Mouse (Mus musculus) lung, embryonic 14.5 days (tissue): ENCODE data around the gene Wbp1. TPM values are rescaled to one million over a fixed set of nuclear protein-coding genes. Genes with fewer than 3 reads are reported as not detected.

ENCODE experiments used
- ATAC-seq: fragments of 200-750 bp; cut with Nextera tagmentation; 2 replicates; pipeline ENCODE4 v1.8.0; 2017; ENCODE audit warnings: mild to moderate bottlenecking, moderate TSS enrichment, moderate library complexity; ENCODE audit not compliant: insufficient read depth
- DNase-seq: peaks from one replicate; pipeline ENCODE4 v3.0.0-alpha.2; 2015
- H3K27ac ChIP-seq: fragments of 300-500 bp; sonication (generic); 2 replicates; pipeline ENCODE4 v1.5.1; 2014; ENCODE audit warnings: low read depth, mild to moderate bottlenecking, moderate library complexity
- H3K27me3 ChIP-seq: fragments of 300-500 bp; sonication (generic); 2 replicates; pipeline ENCODE4 v1.6.1; 2014; ENCODE audit warnings: low read length, control low read depth; ENCODE audit not compliant: insufficient read depth
- H3K36me3 ChIP-seq: fragments of 300-500 bp; sonication (generic); 2 replicates; pipeline ENCODE4 v1.6.1; 2014; ENCODE audit warnings: control low read depth; ENCODE audit not compliant: insufficient read depth
- H3K4me1 ChIP-seq: fragments of 300-500 bp; sonication (generic); 2 replicates; pipeline ENCODE4 v1.6.1; 2014; ENCODE audit warnings: antibody characterized with exemption, control low read depth; ENCODE audit not compliant: insufficient read depth
- H3K4me2 ChIP-seq: fragments of 300-500 bp; sonication (generic); 2 replicates; pipeline ENCODE4 v1.6.1; 2014; ENCODE audit warnings: mild to moderate bottlenecking
- H3K4me3 ChIP-seq: fragments of 300-500 bp; sonication (generic); 2 replicates; pipeline ENCODE4 v1.5.1; 2014; ENCODE audit warnings: low read depth, low read length
- H3K9ac ChIP-seq: fragments of 300-500 bp; sonication (generic); 2 replicates; pipeline ENCODE4 v1.6.1; 2014
- H3K9me3 ChIP-seq: fragments of 300-500 bp; sonication (generic); 2 replicates; pipeline ENCODE4 v1.6.1; 2016; ENCODE audit warnings: low read depth, low read length, control low read depth
- CTCF ChIP-seq: IDR thresholded peaks from 2 replicates; pipeline ENCODE4 v1.5.1; 2016; ENCODE audit warnings: antibody characterized with exemption, low read depth
- WGBS: fragments of 180-500 bp; shearing (Covaris S2); extraction: QIAGEN DNeasy Blood & Tissue Kit; methylation state at CpG from one replicate; pipeline ENCODE4 v1.1.7; 2014; 5-methylcytosine and 5-hydroxymethylcytosine counted together
- polyA plus RNA-seq: library from polyadenylated mRNA; unstranded; fragments of >200 nt; fragmentation: Nextera tagmentation; extraction: Ambion mirVana; gene quantifications from 2 replicates; pipeline ENCODE4 v1.2.1, GENCODE M21; 2014

Gene Wbp1
- polyA plus RNA-seq, 1 experiment from 2014 or later = 91.5 TPM

DNA sequence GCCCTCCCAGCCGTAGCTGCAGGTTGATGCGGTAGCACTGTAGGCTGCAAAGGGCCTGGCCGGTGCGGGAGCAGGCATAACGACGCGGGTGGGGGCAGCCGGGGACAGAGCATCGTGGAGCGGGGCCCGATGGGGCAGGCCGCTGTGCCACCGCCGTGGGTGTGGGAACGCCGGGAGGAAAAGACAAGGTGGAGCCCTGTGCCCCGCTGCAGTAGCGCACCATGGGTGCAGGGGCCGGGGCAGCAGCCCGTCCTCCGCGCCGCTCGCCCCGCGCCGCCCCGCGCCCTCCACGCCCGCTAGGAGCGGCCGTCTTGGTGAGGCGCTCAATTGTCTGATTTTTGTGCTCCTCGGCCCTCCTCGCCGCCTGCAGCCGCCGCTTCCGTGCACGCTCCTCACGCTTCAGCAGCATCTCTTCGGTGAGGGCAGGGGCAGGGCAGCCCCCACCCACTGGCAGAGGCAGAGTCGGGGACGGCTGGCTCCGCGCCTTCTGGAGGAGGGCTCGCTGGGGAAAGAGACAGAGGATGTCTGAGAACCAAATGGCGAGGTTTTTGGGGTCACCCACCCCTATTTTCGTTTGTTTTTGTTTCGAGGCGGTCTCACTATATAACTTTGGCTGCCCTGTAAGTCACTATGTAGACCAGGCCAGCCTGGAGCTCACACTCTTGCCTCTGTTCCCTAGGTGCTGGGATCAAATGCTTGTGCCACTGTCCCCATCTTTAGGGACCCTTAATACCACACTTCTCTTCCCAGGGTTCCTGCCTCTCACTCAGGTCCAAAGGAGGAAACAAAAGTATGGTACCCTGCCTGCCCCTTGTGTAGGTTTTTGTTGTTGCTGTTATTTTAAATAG is 728 bp upstream of the Wbp1 start:
- 1% methylated on average over 49 of the region's 52 CpGs for WGBS
- no peaks in the 10 kb centered on the region for H3K27me3 ChIP-seq
- TF ChIP-seq CTCF = no peak
- H3K27ac ChIP-seq = peak overlapping the region; percentile 98
- no peaks in the 10 kb centered on the region for H3K9me3 ChIP-seq
- H3K4me3 ChIP-seq = peak overlapping the region; percentile 79
- ATAC-seq (no peak; the same call in 1 of the 2 replicates), DNase-seq (peak; percentile 49)
- H3K4me1 ChIP-seq = peaks cover 13% of the 10 kb centered on the region
- peak overlapping the region; percentile 98 for H3K4me2 ChIP-seq
- H3K9ac ChIP-seq = peak overlapping the region; percentile 88
- peaks cover 28% of the 10 kb centered on the region for H3K36me3 ChIP-seq

DNA sequence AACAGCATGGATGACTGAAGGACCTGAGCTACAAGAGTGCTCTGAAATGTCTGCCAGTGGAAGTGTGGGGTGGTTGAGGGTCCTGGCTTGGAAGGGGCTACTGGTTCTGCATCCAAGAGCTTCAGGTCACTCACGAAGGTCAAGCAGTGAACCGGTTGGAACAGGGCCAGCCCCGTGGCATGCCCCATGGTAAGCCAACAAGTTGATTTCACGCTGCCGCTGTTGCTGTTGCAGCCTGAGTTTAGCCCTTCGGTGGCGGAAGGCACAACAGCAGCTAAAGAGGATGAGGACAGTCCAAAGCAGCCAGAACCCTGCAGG is 1.7 kb downstream of the Wbp1 start:
- Histone ChIP-seq H3K9ac (peak overlapping the region; percentile 66; the same call in 1 of the 2 replicates), H3K27me3 (no peaks in the 10 kb centered on the region), H3K9me3 (no peaks in the 10 kb centered on the region), H3K4me2 (peak overlapping the region; percentile 98), H3K36me3 (peaks cover 34% of the 10 kb centered on the region), H3K4me3 (peak overlapping the region; percentile 79), H3K27ac (no peak overlapping the region), H3K4me1 (peaks cover 17% of the 10 kb centered on the region)
- DNase-seq (no peak), ATAC-seq (no peak)
- WGBS = 76% methylated on average over 7 of the region's 7 CpGs
- TF ChIP-seq CTCF = no peak

GRCm38 (mm10) chr6:83118825-83119733 is 2.3 kb downstream of the Wbp1 start:
- no peak for TF ChIP-seq CTCF
- DNase-seq = no peak
- Histone ChIP-seq H3K4me3 (no peak overlapping the region), H3K36me3 (peaks cover 34% of the 10 kb centered on the region), H3K4me1 (peaks cover 13% of the 10 kb centered on the region), H3K4me2 (peak overlapping the region; percentile 98; the same call in 1 of the 2 replicates), H3K9me3 (no peaks in the 10 kb centered on the region), H3K9ac (0 out of 2 replicates have a peak overlapping the region, but pooled peaks have one; percentile 6), H3K27ac (no peak overlapping the region), H3K27me3 (no peaks in the 10 kb centered on the region)
- WGBS = 78% methylated on average over 14 of the region's 14 CpGs
- no peak for ATAC-seq

GRCm38 (mm10) chr6:83118369-83118768 is 3.0 kb downstream of the Wbp1 start:
- TF ChIP-seq CTCF = no peak
- H3K27me3 ChIP-seq = no peaks in the 10 kb centered on the region
- H3K4me3 ChIP-seq = no peak overlapping the region
- no peak overlapping the region for H3K27ac ChIP-seq
- no peak for DNase-seq
- H3K4me1 ChIP-seq = peaks cover 13% of the 10 kb centered on the region
- peaks cover 31% of the 10 kb centered on the region for H3K36me3 ChIP-seq
- WGBS = 75% methylated on average over 11 of the region's 11 CpGs
- no peaks in the 10 kb centered on the region for H3K9me3 ChIP-seq
- no peak overlapping the region for H3K9ac ChIP-seq
- no peak for ATAC-seq
- no peak overlapping the region for H3K4me2 ChIP-seq

- Histone ChIP-seq H3K36me3 (peaks cover 31% of the 10 kb centered on the region), H3K9ac (no peak overlapping the region), H3K27ac (no peak overlapping the region), H3K27me3 (no peaks in the 10 kb centered on the region), H3K4me1 (peaks cover 10% of the 10 kb centered on the region), H3K4me3 (no peak overlapping the region), H3K9me3 (no peaks in the 10 kb centered on the region), H3K4me2 (no peak overlapping the region)
- no peak for ATAC-seq
- DNase-seq = no peak
- no peak for TF ChIP-seq CTCF
- WGBS = 87% methylated on average over 13 of the region's 13 CpGs
Observed at GRCm38 (mm10) chr6:83117616-83118015, 3.7 kb downstream of the Wbp1 start.

DNA sequence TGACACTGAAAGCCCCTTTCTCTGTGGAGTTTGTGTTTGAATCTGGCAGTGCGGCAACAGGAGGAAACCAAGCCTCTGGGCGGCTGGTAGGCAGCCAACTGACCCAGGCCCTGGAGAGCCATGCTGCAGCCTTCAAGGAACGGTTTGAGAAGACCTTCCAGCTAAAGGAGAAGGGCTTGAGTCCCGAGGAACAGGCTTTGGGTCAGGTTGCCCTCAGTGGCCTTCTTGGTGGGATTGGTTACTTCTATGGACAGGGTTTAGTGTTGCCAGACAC is 4.3 kb downstream of the Wbp1 start:
- H3K36me3 ChIP-seq = peaks cover 31% of the 10 kb centered on the region
- peak overlapping the region; percentile 89; the same call in 1 of the 2 replicates for H3K4me3 ChIP-seq
- no peak overlapping the region for H3K27ac ChIP-seq
- TF ChIP-seq CTCF = no peak
- 78% methylated on average over 4 of the region's 4 CpGs for WGBS
- H3K9me3 ChIP-seq = no peaks in the 10 kb centered on the region
- H3K27me3 ChIP-seq = no peaks in the 10 kb centered on the region
- H3K4me1 ChIP-seq = peaks cover 10% of the 10 kb centered on the region
- no peak overlapping the region for H3K9ac ChIP-seq
- ATAC-seq (no peak), DNase-seq (no peak)
- peak overlapping the region; percentile 91 for H3K4me2 ChIP-seq
